Mouse (Mus musculus): ENCODE measurements around the gene Rfxap.
"Not testable (repeated sequence)": the region's sequence is repeated elsewhere in the genome, so short reads cannot be mapped to it uniquely, and the experiment has no call there.

Rfxap gene

GRCm38 (mm10) chr3:54769349-54770275, 38.0 kb downstream of the Rfxap start:
- in situ Hi-C loops (cut with MboI; ENCODE audit: unreplicated experiment in 2 of 2): no loop called here

GRCm38 (mm10) chr3:54768592-54768991, 39.0 kb downstream of the Rfxap start:
- in situ Hi-C loops (cut with MboI; ENCODE audit: unreplicated experiment in 2 of 2): no loop called here

DNA sequence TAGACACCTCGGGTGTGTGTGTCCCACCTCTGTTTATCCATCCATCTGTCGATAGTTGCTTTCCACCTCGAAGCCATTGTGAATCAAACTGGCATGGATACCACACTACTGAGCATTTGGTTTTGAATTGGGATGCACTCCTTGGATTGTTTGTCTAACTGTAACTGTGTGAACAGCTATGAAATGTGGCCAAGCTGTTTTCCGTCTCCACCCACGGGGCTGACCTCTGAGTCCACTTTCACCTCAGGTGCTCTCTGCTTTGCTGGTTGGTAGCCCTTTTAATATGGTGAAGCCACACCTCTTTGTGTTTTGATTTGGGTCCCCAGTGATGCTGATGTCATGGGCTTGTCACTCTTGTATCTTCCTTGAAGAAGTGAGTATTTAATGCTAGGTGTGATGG, 40.8 kb downstream of the Rfxap start:
- in situ Hi-C loops (cut with MboI; ENCODE audit: unreplicated experiment in 2 of 2): no loop called here

DNA sequence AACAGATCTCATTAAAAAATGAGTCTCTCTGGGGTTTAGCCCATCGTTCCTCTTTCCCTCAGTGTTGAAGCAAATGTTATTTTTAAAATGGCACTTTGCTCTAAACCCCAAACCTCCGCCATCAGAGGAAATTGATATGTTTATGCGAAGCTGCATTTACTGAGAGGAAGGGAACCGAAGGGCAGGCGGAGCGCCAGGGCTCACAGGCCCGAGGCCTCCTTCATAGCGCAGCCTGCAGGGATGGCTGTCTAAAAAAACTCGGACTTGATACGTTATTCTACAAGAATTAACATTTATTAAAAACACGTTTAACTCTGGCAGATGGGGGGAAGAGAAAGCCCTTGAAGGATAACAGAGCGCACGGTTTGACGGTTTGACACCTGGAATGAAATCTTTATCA, 41.6 kb downstream of the Rfxap start:
- in situ Hi-C loops (cut with MboI; ENCODE audit: unreplicated experiment in 2 of 2): no loop called here

GRCm38 (mm10) chr3:54765521-54765920, 42.1 kb downstream of the Rfxap start:
- in situ Hi-C loops (cut with MboI; ENCODE audit: unreplicated experiment in 2 of 2): not testable (repeated sequence)

GRCm38 (mm10) chr3:54764418-54764817, 43.2 kb downstream of the Rfxap start:
- in situ Hi-C loops (cut with MboI; ENCODE audit: unreplicated experiment in 2 of 2): no loop called here

GRCm38 (mm10) chr3:54761258-54761657, 46.3 kb downstream of the Rfxap start:
- in situ Hi-C loops (cut with MboI; ENCODE audit: unreplicated experiment in 2 of 2): no loop called here

DNA sequence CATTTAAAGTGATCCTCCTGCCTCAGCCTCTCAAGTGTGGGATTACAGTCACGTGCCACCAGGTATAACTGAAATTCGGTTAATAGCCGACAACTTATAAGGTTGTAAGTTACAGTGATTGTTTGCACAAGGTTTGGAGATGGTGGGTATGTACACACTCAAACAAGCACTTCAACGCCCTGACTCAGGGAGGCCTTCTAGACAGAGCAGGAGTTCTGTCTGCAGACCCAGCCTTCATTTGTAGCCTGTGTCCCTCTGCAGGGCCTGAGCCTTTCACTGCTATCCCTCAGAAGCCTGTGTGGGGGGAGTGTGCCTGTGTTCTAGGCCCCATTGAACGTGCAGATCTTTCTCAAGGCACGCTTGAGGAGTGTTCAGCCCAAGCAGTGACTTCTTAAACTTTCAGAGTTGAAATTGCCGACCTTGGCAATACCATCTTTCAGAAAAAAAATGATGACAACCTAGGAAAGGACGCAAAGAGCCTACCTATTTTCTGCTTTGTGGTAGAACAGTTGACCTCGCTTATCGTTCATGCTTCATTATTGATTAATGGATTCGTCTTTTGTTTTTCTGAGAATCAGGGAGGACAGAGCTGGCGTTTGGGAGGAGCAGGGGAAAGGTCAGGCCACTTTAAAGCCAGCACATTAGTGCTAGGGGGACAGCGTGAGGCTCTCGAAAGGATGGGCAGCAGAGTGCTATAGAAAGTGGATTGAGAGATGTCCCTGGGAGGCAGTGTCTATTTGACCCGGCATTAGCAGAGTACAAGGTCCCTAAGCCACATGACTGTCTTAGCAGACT, 47.1 kb downstream of the Rfxap start:
- in situ Hi-C loops (cut with MboI; ENCODE audit: unreplicated experiment in 2 of 2): no loop called here

DNA sequence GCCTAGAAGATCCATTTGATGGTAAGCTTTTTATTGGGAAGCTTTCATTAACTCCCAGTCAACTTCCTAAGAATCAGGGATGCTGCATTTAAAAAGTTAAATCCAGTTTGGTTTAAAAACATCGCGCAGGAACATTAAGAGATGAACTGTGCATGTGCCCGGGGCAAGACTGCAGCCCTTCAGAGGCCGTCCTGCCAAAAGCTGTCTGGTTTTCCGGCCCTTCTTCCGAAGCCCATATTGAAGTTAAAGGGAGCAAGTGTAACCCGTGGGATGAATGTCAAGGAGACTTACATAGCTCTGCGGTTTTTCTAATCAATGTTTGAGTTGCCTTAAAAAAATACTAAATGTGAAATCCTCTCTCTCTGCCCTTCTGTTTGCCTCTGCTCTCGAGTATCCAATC, 48.4 kb downstream of the Rfxap start:
- in situ Hi-C loops (cut with MboI; ENCODE audit: unreplicated experiment in 2 of 2): loop anchor here in 1 of 2 experiments (10.0 kb wide), 1 partner anchor 46 kb away; the partner anchor contains the start of gene Rfxap

DNA sequence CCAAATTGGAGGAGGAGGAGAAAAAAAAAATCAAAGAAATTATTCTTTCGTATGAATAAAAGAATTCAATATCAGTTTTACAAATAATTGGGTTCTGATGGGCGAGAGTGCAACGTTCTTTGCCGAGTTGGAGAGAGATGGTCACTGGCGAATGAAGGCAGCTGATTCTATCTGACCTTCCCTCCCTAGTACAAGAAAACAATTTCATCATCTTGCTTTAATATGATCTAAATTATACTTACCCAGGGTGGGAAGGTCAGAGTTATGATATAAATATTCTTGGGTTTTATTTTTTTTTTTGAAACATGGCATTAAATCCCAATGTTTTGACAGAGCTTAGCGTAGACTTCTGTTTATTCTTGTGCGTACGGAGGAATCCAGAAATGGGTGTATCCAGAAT, 50.1 kb downstream of the Rfxap start:
- in situ Hi-C loops (cut with MboI; ENCODE audit: unreplicated experiment in 2 of 2): loop anchor here in 1 of 2 experiments (10.0 kb wide), 1 partner anchor 47 kb away; the partner anchor contains the start of gene Rfxap

DNA sequence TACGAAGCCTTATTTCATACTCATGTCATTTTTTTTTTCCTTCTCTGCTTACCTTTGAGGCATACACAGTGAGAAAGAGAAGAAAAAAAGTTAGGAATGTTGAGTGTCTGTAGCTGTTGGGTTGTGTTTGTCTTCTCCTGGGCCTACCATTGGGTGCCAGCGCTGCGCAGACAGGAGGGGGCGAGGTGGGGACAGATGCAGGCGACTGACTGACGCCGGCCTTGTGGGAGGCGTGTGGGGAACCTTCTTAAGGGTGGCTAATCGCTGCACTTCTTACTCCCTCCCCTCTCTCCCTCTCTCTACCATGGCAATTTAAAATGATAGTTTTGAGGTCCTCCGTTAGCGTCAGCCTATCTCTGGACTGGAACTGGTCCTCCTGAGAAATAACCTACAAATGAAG, 51.5 kb downstream of the Rfxap start:
- in situ Hi-C loops (cut with MboI; ENCODE audit: unreplicated experiment in 2 of 2): loop anchor here in 1 of 2 experiments (10.0 kb wide), 1 partner anchor 49 kb away; the partner anchor contains the start of gene Rfxap

DNA sequence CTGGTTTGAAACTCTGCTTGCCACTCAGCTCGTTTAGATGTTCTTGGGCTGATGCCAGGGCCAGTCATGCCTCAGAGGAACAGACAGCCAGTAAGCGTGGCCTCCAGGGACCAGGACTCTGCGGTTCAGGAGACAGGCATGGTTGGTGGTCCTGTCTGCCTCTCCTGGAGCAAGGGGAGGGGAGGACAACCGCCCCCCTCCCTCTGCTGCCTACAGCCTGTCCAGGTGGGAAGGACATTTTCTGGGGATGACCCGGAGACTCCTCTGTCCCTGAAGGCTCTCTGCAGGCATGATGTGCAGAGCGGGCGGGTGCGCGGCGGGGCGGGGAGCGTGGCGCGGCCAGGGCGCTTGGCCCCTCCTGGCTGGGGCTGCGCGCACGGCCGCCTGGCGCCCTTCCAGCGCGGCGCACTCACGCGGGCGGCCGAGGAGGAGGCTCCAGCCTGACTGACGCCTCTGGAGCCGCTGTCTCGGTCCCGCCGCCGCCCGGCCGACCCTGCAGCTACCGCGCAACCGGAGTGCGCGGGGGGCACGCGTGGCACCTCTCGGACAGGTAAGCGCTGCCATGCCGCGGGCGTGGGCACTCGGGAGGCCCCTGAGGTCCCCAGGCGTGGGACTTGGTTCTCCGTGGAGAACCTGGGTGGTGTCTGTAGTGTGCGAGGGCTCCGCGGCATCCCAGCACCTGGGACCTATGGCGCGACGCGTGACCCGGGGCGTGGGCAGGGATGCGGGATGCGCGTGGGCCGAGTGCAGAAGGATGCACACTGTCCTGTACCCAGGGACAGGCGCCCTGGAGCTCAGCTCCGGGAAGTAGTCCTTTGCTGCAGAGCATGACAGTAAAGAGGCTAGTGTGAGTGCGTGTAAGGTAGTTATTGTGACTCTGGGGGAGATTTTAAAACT, 52.2 kb downstream of the Rfxap start, which contains the start of gene Smad9:
Gene Smad9, plus strand, starts transcription at position 438 of the 897 bp plus-strand sequence.
- in situ Hi-C loops (cut with MboI; ENCODE audit: unreplicated experiment in 2 of 2): loop anchor here in 1 of 2 experiments (10.0 kb wide), 1 partner anchor 49 kb away; the partner anchor contains the start of gene Rfxap

- in situ Hi-C loops (cut with MboI; ENCODE audit: unreplicated experiment in 2 of 2): loop anchor here in 1 of 2 experiments (10.0 kb wide), 1 partner anchor 51 kb away; the partner anchor contains the start of gene Rfxap
These were observed 54.2 kb downstream of the Rfxap start for GRCm38 (mm10) chr3:54753411-54753810.

All from v-Abl transformed pro-B cells (cell line).